Mouse (Mus musculus): ENCODE results near the gene Taf5l. TPM values are rescaled to one million over a fixed set of nuclear protein-coding genes. Genes with fewer than 3 reads are reported as not detected.

Taf5l gene
- polyA plus RNA-seq, 1 experiment from 2014 or later: 37.8 TPM

DNA sequence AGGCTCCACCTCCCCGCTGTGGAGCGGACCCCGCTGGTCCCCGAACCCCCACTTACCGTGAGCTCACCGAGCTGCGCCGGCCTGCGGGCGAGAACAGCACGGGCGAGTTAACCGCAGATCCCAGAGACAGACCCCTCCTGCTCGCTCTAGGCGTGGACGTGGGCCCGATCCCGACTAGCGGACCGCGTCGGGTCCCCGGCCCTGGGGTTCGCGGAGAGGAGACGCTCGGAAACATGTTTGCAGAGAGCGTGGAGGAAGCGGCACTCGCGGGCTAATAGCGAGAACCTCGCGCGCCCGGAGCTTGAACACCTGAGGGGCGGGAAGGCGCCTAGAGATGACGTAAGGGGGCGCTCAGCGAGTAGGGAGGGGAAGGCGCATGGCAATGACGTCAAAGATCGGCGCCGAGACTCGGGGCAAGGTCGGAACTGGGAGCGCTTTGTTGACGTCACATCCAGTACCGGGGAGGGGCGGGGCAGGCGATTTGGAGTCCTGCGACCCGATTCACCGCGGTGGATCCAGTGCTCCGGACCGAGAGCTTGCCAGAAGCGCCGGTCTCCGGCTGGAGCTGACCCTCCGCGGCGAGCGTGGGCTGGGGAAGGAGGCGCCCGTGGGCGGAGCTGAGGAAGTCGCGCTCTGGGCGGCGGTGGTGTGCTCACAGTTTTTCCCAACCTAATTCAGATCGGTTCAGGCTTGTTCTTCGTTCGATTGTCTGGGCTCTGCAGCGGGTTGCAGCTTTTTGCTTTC is 72.1 kb downstream of the Taf5l start, which contains the start of gene Nup133:
Nup133 (minus strand) TSS at position 324 of the 744 bp plus-strand sequence.
- Histone ChIP-seq H3K9me3 (no peaks in the 10 kb centered on the region), H3K27me3 (ENCODE audit: insufficient read depth, poor library complexity, severe bottlenecking) (no peaks in the 10 kb centered on the region), H3K4me1 (replicated peaks) (peaks cover 18% of the 10 kb centered on the region), H3K36me3 (peaks cover 34% of the 10 kb centered on the region), H3K27ac (peak within 1 kb of the TSS; percentile 88), H3K4me3 (peak within 1 kb of the TSS; percentile 92)
- DNase-seq (ENCODE audit: low spot score): peak; percentile 98
- under 1% methylated on average over 77 of the region's 77 CpGs for WGBS

MicroRNAs within 50 kb of the gene (microRNA counts, 519-probe panel; counts per million panel counts)
- 1,255 counts per million, percentile 77 among the panel's probes with 10 or more counts for microRNA mmu-miR-1967

Other genes with a start within 250 kb of the Taf5l start
- gene Rab4a, start 215.4 kb downstream of the Taf5l start, polyA plus RNA-seq (2016; fragmentation: Nextera tagmentation; extraction: Ambion mirVana): 66.4 and 76.6 TPM in 2 replicates
- gene Ccsap, start 161.2 kb downstream of the Taf5l start, polyA plus RNA-seq (2016; fragmentation: Nextera tagmentation; extraction: Ambion mirVana): 7.3 and 8.4 TPM in 2 replicates
- gene Acta1, start 126.6 kb downstream of the Taf5l start, polyA plus RNA-seq (2016; fragmentation: Nextera tagmentation; extraction: Ambion mirVana): 0.48 and 1.3 TPM in 2 replicates
- 44.7 and 52.4 TPM in 2 replicates for gene Nup133, start 72.1 kb downstream of the Taf5l start, polyA plus RNA-seq (2016; fragmentation: Nextera tagmentation; extraction: Ambion mirVana)
- 19.5 and 21.4 TPM in 2 replicates for gene Abcb10, start 38.3 kb downstream of the Taf5l start, polyA plus RNA-seq (2016; fragmentation: Nextera tagmentation; extraction: Ambion mirVana)
- 6.8 and 7.1 TPM in 2 replicates for gene Urb2, start 111 bp upstream of the Taf5l start, polyA plus RNA-seq (2016; fragmentation: Nextera tagmentation; extraction: Ambion mirVana)
- 42.2 and 56.0 TPM in 2 replicates for gene Galnt2, start 210.0 kb upstream of the Taf5l start, polyA plus RNA-seq (2016; fragmentation: Nextera tagmentation; extraction: Ambion mirVana)

Measured in hindbrain, embryonic 10.5 days (tissue).